Mouse (Mus musculus): ENCODE results near the gene Akap8. TPM values are rescaled to one million over a fixed set of nuclear protein-coding genes. Genes with fewer than 3 reads are reported as not detected.

The Akap8 gene
- polyA plus RNA-seq (2015; fragmentation: Nextera tagmentation; extraction: Ambion mirVana) = 112 and 126 TPM in 2 replicates

- ATAC-seq (ENCODE audit: low FRiP score, low TSS enrichment) = peak; percentile 98
- Histone ChIP-seq H3K27ac (ENCODE audit: low read length) (peak within 1 kb of the TSS; percentile 97), H3K36me3 (ENCODE audit: insufficient read depth, low read length) (peaks cover 32% of the 10 kb centered on the region)
Measured at GRCm38 (mm10) chr17:32320597-32321389, at the start of gene Akap8. Gene Akap8, minus strand, starts transcription at chr17:32321238.

DNA sequence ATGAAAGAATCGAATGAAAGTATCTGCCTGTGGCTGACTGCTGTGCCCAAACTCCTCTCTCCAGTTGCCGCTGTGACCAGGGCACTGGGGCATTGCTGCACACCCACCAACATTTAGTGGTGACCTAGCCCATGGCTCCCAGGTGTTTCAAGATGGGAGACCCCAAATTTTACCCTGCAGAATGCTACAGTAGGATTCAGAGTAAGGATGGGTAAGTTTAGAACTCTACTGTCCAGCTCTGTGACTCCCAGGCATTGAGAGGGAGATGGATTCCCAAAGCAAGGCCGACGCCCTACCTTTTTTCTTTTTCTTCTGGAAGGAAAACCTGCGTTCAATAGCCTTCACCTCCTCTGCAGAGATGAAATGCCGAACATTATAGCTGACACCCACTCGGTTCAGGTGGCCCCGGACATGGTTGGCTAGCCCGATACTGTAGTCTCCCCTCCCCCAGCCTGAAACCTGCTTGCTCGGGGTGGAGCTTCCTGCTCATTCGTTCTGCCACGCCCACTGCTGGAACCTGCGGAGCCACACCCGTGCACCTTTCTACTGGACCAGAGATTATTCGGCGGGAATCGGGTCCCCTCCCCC, 48.0 kb upstream of the Akap8 start:
- H3K27me3 ChIP-seq (ENCODE audit: insufficient read depth, low read length) = no peaks in the 10 kb centered on the region
- no peaks in the 10 kb centered on the region for H3K36me3 ChIP-seq (ENCODE audit: insufficient read depth, low read length)
- peak overlapping the region; percentile 74 for H3K27ac ChIP-seq (ENCODE audit: low read length)
- H3K4me3 ChIP-seq (ENCODE audit: low read length) = peak overlapping the region; percentile 37
- peak overlapping the region; percentile 56 for H3K9ac ChIP-seq (replicated peaks; ENCODE audit: low read length)
- 15% methylated on average over 11 of the region's 17 CpGs for WGBS
- peaks cover 15% of the 10 kb centered on the region for H3K4me1 ChIP-seq (ENCODE audit: insufficient read depth, low read length)
- peak overlapping the region; percentile 49 for H3K4me2 ChIP-seq (replicated peaks; ENCODE audit: low read depth, low read length)
- no peaks in the 10 kb centered on the region for H3K9me3 ChIP-seq (ENCODE audit: low read length)
- peak; percentile 47; the same call in 1 of the 2 replicates for ATAC-seq (ENCODE audit: low FRiP score, low TSS enrichment)

More at GRCm38 (mm10) chr17:32320597-32321389, at the start of gene Akap8:
- Histone ChIP-seq H3K4me1 (ENCODE audit: insufficient read depth, low read length) (peaks cover 12% of the 10 kb centered on the region), H3K9ac (replicated peaks; ENCODE audit: low read length) (peak within 1 kb of the TSS; percentile 89), H3K9me3 (ENCODE audit: low read length) (no peaks in the 10 kb centered on the region), H3K27me3 (ENCODE audit: insufficient read depth, low read length) (no peaks in the 10 kb centered on the region), H3K4me2 (replicated peaks; ENCODE audit: low read depth, low read length) (peak within 1 kb of the TSS; percentile 74), H3K4me3 (ENCODE audit: low read length) (peak within 1 kb of the TSS; percentile 98)
- WGBS = under 1% methylated on average over 83 of the region's 83 CpGs

DNA sequence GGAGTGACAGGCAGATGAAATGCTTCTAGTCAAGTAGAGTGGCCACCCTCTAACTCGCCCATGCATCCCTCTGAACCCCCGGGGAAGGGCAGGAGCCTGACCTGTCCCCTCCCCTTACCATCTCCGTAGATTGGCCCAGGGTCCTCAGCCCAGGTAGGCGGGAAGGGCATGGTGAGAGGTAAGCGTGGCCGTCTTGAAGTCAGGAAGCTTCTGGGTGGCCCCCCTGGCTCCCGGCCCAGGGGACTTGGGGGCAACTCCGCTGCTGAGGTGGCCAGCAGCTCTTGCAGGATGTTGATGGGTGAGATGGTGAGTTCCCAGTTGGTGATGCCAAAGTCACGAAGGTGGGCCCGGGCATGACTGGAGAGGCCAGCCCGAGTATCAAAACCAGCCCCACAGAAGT, 46.7 kb upstream of the Akap8 start:
- Histone ChIP-seq H3K27ac (ENCODE audit: low read length) (no peak overlapping the region), H3K9me3 (ENCODE audit: low read length) (no peaks in the 10 kb centered on the region), H3K9ac (replicated peaks; ENCODE audit: low read length) (no peak overlapping the region), H3K4me1 (ENCODE audit: insufficient read depth, low read length) (peaks cover 23% of the 10 kb centered on the region), H3K36me3 (ENCODE audit: insufficient read depth, low read length) (no peaks in the 10 kb centered on the region), H3K4me3 (ENCODE audit: low read length) (no peak overlapping the region), H3K27me3 (ENCODE audit: insufficient read depth, low read length) (no peaks in the 10 kb centered on the region), H3K4me2 (replicated peaks; ENCODE audit: low read depth, low read length) (no peak overlapping the region)
- no peak for ATAC-seq (ENCODE audit: low FRiP score, low TSS enrichment)
- 91% methylated on average over 11 of the region's 11 CpGs for WGBS

- Histone ChIP-seq H3K27ac (ENCODE audit: low read length) (peak overlapping the region; percentile 43; the same call in 1 of the 2 replicates), H3K4me3 (ENCODE audit: low read length) (no peak overlapping the region), H3K27me3 (ENCODE audit: insufficient read depth, low read length) (no peaks in the 10 kb centered on the region), H3K4me2 (replicated peaks; ENCODE audit: low read depth, low read length) (peak overlapping the region; percentile 60; the same call in 1 of the 2 replicates), H3K36me3 (ENCODE audit: insufficient read depth, low read length) (peaks cover 18% of the 10 kb centered on the region), H3K9ac (replicated peaks; ENCODE audit: low read length) (no peak overlapping the region), H3K4me1 (ENCODE audit: insufficient read depth, low read length) (peaks cover 31% of the 10 kb centered on the region), H3K9me3 (ENCODE audit: low read length) (no peaks in the 10 kb centered on the region)
- 78% methylated on average over 1 of the region's 1 CpGs for WGBS
- no peak for ATAC-seq (ENCODE audit: low FRiP score, low TSS enrichment)
Measured at GRCm38 (mm10) chr17:32365296-32365695, 44.3 kb upstream of the Akap8 start.

DNA sequence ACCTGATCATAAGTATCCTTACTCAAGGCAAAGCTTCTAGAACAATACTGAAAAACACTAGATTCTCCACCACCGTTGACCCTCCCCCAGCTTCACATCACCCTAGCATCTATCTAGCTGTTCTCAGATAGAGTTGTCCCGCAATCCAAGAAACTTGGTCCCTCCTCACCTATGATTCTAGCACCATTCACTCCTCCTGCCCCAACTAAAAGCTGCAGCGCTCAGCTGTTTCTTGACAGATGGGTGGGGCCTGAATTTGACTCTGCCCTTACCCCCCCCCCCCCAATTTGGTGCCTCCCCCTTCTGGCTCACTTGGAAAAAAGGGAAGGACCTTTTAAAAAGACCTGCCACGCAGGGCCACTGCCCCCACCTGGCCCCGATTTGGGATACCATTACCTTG, 43.8 kb upstream of the Akap8 start:
- Histone ChIP-seq H3K36me3 (ENCODE audit: insufficient read depth, low read length) (peaks cover 22% of the 10 kb centered on the region), H3K27ac (ENCODE audit: low read length) (peak overlapping the region; percentile 86), H3K4me2 (replicated peaks; ENCODE audit: low read depth, low read length) (peak overlapping the region; percentile 60), H3K27me3 (ENCODE audit: insufficient read depth, low read length) (no peaks in the 10 kb centered on the region), H3K4me1 (ENCODE audit: insufficient read depth, low read length) (peaks cover 31% of the 10 kb centered on the region), H3K9me3 (ENCODE audit: low read length) (no peaks in the 10 kb centered on the region), H3K9ac (replicated peaks; ENCODE audit: low read length) (peak overlapping the region; percentile 95), H3K4me3 (ENCODE audit: low read length) (peak overlapping the region; percentile 99)
- 44% methylated on average over 5 of the region's 5 CpGs for WGBS
- peak; percentile 8; the same call in 1 of the 2 replicates for ATAC-seq (ENCODE audit: low FRiP score, low TSS enrichment)

DNA sequence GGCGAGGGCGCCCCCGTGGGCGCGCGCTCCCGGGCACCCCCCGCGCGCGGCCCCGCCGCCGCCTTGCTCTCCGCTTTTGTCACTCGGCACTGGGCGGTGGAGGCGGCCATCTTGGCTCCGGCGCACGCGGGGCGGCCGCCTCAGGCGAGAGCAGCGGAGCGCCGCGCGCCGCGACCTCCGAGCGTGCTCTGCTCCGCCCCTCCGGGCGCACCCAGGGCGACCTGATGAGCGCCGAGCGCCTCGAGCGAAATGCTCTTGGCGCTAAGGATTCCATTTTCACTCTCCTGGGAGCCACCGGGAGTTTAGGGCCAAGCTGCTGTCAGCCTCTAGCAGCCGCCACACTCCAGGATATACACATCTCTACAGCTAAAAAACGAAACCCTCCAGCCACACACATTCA, 43.3 kb upstream of the Akap8 start:
- Histone ChIP-seq H3K9me3 (ENCODE audit: low read length) (no peaks in the 10 kb centered on the region), H3K4me1 (ENCODE audit: insufficient read depth, low read length) (peaks cover 31% of the 10 kb centered on the region), H3K36me3 (ENCODE audit: insufficient read depth, low read length) (peaks cover 27% of the 10 kb centered on the region), H3K4me3 (ENCODE audit: low read length) (peak overlapping the region; percentile 99), H3K27ac (ENCODE audit: low read length) (peak overlapping the region; percentile 86), H3K27me3 (ENCODE audit: insufficient read depth, low read length) (no peaks in the 10 kb centered on the region), H3K9ac (replicated peaks; ENCODE audit: low read length) (peak overlapping the region; percentile 95), H3K4me2 (replicated peaks; ENCODE audit: low read depth, low read length) (peak overlapping the region; percentile 85)
- under 1% methylated on average over 36 of the region's 47 CpGs for WGBS
- peak; percentile 90 for ATAC-seq (ENCODE audit: low FRiP score, low TSS enrichment)

- WGBS = 0% methylated on average over 26 of the region's 50 CpGs
- H3K4me1 ChIP-seq (ENCODE audit: insufficient read depth, low read length) = peaks cover 30% of the 10 kb centered on the region
- peaks cover 32% of the 10 kb centered on the region for H3K36me3 ChIP-seq (ENCODE audit: insufficient read depth, low read length)
- no peaks in the 10 kb centered on the region for H3K27me3 ChIP-seq (ENCODE audit: insufficient read depth, low read length)
- H3K9me3 ChIP-seq (ENCODE audit: low read length) = no peaks in the 10 kb centered on the region
- ATAC-seq (ENCODE audit: low FRiP score, low TSS enrichment) = peak; percentile 44
- H3K27ac ChIP-seq (ENCODE audit: low read length) = peak overlapping the region; percentile 63
- H3K9ac ChIP-seq (replicated peaks; ENCODE audit: low read length) = peak overlapping the region; percentile 95
- peak overlapping the region; percentile 85 for H3K4me2 ChIP-seq (replicated peaks; ENCODE audit: low read depth, low read length)
- H3K4me3 ChIP-seq (ENCODE audit: low read length) = peak overlapping the region; percentile 99
Measured at GRCm38 (mm10) chr17:32363821-32364301, 42.8 kb upstream of the Akap8 start.

DNA sequence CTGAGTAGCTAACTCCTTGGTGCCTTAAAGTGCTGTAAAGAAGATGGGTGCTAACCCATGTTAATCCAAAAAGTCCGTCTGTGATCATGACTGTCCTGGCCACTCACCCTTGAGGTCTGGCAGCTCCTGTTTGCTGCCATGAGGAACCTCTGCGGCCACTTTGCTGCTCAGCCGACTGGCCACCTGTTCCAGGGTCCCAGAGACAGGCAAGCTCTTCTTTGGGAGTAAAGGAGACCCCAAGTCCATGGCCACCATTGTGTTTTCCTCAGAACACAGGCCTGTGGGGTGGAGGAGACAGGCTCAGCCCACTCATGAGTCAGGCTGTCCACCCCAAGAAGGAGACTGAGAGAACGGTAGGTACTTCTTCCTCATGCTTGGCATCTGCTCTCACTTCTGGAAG, 41.6 kb upstream of the Akap8 start:
- Histone ChIP-seq H3K36me3 (ENCODE audit: insufficient read depth, low read length) (peaks cover 43% of the 10 kb centered on the region), H3K4me2 (replicated peaks; ENCODE audit: low read depth, low read length) (peak overlapping the region; percentile 85)

GRCm38 (mm10) chr17:32359928-32360327, 38.9 kb upstream of the Akap8 start:
- no peak overlapping the region for H3K4me2 ChIP-seq (replicated peaks; ENCODE audit: low read depth, low read length)
- no peak overlapping the region for H3K27ac ChIP-seq (ENCODE audit: low read length)
- no peak for ATAC-seq (ENCODE audit: low FRiP score, low TSS enrichment)
- WGBS = 79% methylated on average over 17 of the region's 18 CpGs
- peaks cover 20% of the 10 kb centered on the region for H3K4me1 ChIP-seq (ENCODE audit: insufficient read depth, low read length)
- no peak overlapping the region for H3K9ac ChIP-seq (replicated peaks; ENCODE audit: low read length)
- H3K4me3 ChIP-seq (ENCODE audit: low read length) = no peak overlapping the region
- H3K27me3 ChIP-seq (ENCODE audit: insufficient read depth, low read length) = no peaks in the 10 kb centered on the region
- H3K9me3 ChIP-seq (ENCODE audit: low read length) = no peaks in the 10 kb centered on the region
- peaks cover 70% of the 10 kb centered on the region for H3K36me3 ChIP-seq (ENCODE audit: insufficient read depth, low read length)

More for the DNA sequence above, 41.6 kb upstream of the Akap8 start:
- H3K4me3 ChIP-seq (ENCODE audit: low read length) = peak overlapping the region; percentile 99
- H3K27ac ChIP-seq (ENCODE audit: low read length) = no peak overlapping the region
- H3K27me3 ChIP-seq (ENCODE audit: insufficient read depth, low read length) = no peaks in the 10 kb centered on the region
- WGBS = 77% methylated on average over 4 of the region's 4 CpGs
- H3K9ac ChIP-seq (replicated peaks; ENCODE audit: low read length) = peak overlapping the region; percentile 95; the same call in 1 of the 2 replicates
- peaks cover 25% of the 10 kb centered on the region for H3K4me1 ChIP-seq (ENCODE audit: insufficient read depth, low read length)
- H3K9me3 ChIP-seq (ENCODE audit: low read length) = no peaks in the 10 kb centered on the region
- ATAC-seq (ENCODE audit: low FRiP score, low TSS enrichment) = no peak
